Mouse (Mus musculus) c-Kit-negative CD71-positive TER-119-positive erythroid progenitor cells, embryonic 14.5 days (primary cell): ENCODE data around the gene Haghl.

Experiments
- DNase-seq: peaks from one replicate; pipeline ENCODE4 v3.0.0-alpha.2; 2013; ENCODE audit warnings: low read depth, low spot score

Haghl gene

DNA sequence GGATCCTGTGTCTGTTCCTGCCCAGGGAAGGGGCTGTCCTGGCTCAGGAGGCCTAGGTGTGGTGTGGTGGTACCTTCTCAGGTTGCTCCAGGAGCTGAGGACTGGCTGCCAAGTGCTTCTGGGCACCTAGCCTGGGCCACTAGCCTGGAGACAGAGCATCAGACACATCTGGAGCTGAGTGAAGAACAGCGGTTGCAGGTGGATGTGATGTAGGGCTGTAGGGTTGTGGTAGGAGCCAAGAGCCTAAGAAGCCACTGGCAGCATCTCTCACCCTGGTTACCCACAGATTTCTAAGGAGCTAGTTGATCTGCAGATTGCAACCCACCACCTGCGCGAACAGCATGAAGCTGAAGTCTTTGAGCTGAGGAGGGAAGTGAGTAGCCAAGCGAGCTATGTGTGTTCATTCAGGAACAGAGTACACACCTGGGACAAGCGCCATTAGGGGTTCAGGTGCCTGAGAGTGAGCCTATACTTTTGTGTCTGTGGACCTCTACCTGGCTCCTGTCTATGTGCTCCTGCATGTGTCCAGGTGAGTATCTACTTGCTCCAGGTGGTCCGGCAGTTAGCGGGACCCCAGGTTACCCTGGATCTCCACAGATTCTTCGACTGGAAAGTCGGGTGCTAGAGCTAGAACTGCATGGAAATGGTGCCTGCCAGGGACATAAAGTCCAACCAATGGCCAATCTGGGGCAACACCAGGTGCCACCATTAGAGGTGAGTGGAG, 1.5 kb upstream of the Haghl start:
- DNase-seq: no peak

DNA sequence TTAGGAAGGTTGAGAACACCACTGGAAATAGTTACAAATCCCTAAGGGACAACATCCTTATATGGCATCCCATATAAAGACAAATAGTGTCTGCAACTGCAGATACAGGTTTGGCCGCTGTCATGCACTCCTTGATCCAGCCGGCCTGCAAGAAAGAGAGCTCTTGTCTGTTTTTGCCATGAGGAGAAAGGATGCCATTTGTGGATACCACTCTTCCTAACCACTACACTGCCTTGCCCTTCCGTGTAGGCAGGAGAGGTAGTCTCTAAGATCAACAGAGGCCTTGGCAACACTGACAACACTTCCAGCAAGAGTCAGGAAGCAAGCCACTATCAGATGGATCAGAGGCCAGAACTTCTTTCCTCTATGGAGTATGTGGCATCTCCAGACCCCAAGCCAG, 807 bp upstream of the Haghl start, which contains the start of gene Ccdc78:
TSS of gene Ccdc78 (plus strand) at position 301 of the 400 bp plus-strand sequence.
- DNase-seq: no peak

DNA sequence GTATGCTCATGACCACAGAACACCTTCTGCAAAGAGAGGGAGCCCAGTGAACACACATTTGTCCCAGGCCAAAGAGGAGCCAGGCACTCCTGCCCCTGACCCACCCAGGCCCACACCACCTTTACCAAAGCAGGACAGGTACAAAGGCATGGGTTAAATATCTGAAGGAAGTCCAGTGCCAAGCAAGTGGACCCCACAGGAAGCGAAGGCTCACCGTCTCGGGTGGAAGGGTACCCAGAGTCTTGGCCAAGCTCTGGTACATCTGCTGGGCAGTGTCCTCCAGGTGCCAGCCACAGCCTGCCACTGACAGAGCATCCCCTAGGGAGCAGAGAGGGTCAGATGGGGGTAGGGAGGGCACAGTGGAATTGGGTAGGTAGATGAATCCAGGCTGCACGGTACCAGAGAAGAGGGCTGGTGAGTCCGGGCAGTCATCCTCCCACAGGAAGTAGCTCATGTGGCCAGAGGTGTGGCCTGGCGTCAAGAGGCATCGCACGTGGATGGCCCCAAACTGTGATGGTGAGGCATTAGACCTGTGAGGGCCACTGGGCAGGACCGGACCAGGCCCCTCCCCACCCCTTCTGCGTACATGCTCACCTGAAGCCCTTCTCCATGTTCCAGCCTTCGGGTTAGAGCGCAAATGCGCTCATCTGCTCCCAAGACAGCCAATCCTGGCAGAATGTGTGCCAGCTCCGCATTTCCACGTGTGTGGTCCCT, 1.5 kb downstream of the Haghl start:
- no peak for DNase-seq

DNA sequence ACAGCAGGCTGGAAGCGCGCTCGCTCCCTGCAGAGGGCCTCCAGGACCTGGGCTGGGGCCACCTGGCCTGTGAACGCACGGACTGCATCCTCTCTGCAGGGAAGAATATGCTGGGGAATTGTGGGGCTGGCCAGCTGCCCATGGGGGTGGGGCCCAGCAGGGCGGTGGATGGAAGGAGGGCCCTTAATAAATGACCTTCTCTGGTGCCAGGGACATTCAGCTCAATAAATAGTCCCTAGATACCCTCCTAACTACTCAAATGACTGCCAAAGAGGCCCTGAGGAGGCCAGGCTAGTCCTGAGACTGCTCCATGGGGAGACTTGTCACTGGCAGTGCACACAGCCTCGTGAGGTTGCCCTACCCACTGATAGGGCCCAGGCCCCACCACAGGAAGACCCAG, 2.4 kb downstream of the Haghl start:
- DNase-seq: no peak

DNA sequence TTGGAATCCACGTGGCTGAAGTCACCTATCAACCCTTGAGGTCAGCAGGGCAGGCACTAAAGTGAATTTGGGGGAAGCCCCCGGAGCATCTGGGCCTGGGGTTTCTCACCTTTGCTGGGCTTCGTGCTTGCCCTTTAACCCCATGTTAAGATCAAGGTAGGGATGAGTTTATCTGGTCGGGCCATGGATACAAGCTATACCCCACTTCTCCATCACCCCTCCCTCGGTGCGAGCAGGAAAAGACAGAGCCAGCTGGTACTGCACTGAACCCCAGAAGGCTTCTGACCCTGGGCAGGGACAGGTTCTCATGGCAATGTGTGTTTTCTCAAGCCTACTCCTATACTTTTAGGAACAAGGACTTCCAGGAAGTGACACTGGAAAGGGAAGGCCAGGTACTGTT, 4.1 kb downstream of the Haghl start:
- no peak for DNase-seq

DNA sequence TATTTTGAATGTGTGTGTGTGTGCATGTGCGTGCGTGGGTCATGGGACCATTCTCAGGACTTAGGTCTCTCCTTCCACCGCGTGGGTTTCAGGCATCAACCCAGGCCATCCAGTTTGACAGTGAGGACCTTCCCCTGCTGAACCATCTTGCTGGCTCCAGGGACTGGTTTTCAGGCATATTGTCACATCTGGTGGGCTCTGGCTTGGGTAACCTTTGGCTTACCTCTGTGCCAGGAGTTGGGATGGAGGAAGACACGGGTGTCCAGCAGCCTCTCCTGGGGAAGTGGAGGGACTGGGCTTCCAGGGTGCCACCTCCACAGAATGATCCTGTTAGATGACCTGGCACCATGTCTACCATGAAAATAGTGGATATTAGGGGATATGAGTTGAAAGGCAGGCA, 7.5 kb downstream of the Haghl start:
- no peak for DNase-seq

DNA sequence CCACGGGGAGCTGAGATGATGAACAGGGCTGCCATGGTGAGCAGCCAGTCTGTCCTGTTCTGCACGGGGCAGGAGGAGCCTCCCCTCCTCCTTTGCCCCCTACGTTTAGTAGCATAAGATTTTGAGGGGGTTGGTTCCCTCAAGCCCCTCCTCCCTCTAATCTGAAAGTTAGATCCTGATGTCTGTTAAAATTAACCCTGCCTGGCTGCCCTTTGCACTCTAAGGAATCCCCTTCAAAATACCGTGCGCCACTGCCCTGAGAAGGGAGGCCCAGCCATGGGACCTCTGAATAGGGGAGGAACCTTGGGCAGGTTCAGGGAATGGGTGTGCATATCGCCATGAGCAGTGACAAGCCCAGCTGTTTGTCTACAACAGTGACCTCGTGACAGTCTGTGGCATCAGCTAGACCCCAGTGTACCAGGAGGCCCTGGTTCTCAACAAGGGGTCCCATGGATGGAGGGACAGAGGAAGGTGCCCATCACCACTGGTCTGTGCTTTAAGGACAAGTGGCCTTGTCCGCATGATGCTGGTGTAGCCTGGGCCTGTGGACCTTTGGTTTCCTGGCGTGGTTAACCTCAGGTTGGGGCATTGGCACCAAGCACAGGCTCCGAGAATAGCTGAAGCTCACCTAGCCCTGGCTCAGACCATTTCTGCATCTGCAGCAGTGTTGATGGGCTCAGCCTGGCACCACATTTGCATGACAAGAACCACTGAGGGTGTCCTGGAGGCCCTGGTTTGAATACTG, 10.0 kb downstream of the Haghl start:
- DNase-seq: no peak

DNA sequence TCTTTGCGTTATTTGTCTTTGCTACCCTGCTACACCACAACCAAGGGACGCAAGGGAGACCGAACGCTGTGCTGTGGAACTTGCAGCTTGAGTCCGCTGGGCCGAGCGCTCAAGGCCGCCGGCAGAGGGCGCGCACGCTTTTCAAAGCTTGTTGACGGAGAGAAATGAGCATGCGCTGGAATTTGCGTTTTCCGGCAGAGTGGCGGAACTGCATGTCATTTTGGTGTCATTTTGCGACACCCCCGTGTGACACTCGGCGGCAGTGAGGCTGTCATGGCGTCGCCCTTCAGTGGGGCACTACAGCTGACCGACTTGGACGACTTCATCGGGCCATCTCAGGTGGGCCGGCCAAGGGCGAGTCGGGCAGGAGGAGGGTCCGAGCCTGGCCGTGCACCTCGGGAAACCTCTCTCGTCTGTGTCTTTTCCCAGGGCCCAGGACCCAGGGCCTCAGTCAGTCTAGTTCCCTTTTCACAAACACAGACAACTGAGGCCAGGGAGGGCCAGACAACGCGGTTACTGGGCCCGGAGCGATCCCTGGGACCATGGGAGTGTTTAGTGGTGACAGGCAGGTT, 11.8 kb downstream of the Haghl start, which contains the start of gene Narfl:
TSS of gene Narfl (plus strand) at position 228 of the 572 bp plus-strand sequence.
- DNase-seq: peak; percentile 97

DNA sequence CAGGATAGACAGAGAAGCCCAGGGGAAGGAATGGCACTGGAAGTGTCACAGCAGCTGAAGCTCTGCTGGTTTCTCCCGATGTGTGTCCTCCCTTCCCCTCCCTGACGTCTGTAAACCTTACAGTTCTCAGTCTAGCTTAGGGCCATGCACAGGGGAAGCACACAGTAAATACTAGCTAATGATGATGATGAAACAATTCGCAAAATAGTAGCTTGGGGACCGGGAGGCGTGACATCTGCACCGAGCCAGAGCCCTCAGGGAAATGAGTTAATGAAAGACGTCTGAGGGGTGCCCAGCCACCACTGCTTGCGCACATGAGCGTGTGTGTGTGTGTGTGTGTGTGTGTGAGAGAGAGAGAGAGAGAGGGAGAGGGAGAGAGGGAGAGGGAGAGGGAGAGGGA, 16.1 kb downstream of the Haghl start:
- DNase-seq: no peak

DNA sequence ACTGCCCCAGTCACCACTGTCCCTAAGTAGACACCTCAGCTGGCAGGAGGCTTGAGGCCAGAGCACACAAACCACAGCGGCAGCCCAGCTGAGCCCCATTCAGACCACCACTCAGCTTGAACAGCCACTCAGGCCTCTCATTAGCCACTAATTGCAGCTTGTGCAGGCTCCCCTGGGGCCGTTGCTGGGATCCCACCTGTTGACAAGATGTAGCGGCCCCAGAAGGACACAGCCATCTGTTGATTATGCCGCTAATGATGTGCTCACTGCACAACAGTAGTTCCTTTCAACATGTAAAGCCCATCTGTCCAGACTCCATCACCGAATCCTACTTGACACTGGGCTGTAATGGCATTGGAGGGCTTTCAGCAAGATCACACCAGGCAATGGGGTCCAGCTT, 19.6 kb downstream of the Haghl start:
- DNase-seq: no peak

DNA sequence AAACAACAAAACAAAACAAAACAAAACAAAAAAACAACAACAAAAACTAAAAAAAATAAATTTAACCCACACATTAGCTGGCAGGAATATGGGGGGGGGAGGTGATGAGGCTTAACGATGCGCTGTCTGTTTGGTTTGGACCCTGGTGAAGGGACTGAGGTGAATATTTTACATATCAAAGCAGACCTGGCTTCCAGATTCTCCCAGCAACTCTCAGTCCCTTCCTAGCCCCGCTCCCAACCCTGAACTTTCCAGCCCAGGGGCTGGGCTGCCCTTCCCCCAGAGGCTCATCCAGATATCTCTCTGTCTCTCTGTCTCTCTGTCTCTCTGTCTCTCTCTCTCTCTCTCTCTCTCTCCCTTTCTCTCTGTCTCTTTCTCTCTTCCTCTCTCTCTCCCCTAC, 22.9 kb downstream of the Haghl start:
- no peak for DNase-seq

DNA sequence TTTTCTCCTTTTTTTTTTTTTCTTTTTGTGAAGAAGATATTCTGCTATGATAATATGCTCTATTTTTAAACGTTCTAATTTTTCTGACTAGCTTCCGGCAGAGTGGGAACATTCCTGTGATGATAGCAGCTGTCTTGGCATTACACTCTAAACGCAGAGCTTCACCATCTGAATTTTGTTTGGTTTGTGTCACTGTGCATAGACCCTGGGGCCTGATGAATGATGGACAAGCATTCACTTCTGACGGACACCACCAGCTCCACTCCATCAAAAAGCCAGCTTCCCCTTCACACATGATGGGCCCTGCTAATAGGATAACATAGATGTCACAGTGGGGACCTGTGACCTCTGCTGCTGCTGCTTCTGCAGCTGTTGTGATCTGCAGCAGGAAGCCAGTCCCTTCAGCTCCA, 23.9 kb downstream of the Haghl start:
- no peak for DNase-seq

DNA sequence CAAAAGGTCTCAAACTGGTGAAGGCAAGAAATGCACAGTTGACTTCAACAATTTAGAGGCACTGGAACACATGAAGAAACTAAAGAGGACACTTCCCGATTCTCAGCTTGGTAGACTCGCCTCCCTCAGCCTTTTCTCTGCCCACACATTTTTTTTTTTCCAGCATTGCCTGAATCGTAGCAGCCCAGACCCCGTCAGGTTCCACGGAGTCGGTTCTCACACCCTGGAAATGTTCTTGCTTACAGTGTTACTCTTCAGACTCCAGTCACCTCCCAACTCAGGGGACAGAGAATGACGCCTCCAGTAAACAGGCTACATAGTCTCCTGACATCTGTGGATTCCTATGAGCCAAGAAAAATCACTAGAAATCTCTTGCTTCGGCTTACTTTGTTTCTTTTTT, 25.3 kb downstream of the Haghl start:
- no peak for DNase-seq

DNA sequence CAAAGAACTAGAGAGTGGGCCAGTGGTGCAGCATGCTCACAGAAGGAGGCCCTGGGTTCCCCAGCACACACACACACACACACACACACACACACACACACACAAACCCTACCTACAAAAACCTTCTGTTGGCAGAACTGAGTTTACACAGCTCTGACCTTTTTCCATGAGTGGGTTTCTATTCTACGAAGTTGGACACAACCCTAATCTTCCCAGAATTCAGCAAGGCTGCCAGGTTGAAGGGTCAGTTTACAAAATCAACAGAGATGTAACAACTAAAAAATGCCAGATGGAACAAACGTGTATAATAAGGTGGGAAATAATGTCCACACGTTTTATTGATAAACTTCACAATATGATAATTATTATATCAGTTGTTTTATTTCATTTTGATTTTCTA, 27.8 kb downstream of the Haghl start:
- no peak for DNase-seq

DNA sequence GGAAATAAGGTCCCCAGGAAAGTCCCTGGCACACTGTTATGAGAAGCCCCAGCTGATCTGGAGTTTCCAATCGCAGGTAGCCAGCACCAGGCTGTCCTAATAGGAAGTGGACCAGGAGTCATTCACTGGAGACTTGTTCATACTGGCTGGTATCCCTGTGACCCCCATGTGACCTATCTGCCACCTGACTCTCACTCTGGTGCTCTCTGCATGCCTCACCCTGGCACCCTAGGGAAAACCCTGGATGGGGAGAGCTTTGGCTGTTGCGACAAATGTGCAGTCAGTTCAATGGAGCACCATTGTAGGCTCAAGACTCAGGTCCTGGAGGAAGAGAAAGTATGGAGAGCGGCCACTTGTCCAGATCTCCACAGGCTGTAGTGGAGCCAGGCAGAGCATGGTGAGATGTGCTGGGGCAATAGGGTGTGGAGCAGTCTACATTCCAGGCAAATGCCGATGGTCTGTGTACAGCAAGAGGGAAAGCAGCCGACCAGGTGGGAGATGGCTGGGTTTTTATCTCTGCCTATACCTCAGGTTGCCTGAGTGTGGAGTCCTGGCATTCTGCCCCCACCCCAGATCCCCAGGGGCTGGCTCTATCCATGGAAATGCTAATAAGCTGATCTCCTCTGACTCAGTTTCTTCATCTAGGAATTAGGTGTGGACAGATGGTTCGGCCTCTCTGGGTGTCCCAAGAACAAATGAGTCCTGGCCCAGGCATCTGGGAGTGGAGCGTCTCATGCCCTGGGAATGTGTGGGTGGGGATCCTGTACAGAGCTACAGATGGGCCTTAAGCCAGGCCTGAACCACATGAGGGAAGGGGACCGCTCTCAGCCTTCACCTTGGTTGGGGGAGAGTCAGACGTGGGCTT, 28.9 kb downstream of the Haghl start:
- DNase-seq: no peak

DNA sequence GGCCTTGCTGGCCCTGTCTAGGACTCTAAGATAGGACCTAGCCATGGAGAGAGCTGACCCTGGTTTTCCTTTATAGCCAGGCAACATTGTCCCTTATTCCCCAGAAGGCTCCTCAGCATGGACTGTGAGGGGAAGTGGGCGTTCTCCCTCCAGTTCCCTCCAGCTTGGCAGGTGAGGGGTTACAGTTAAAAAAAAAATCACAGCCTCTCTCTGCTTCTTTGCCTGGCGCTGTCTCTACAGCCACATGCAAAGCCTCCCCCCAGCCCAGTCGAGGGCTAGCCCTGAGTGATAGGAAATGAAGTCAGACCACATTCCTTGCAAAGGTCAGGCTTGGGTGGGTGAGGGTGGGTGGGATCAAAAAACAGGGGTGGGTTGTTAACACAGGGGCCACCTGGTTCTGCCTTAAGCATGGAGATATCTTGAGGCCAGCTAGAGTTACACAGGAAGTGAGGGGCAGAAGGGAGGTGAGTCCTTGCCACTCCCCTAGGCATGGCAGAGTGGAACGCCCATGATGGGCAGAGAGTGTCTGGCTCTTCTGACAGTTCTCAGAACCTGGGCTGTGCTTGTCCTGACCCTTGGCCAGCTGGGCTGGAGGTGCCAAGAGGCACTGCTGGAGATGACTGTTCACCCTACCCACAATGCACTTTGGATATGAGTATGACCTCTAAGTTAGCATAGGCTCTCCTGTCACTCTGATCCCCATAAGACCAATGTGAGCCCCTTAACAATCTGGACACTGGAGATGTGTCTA, 29.7 kb downstream of the Haghl start:
- DNase-seq: no peak

DNA sequence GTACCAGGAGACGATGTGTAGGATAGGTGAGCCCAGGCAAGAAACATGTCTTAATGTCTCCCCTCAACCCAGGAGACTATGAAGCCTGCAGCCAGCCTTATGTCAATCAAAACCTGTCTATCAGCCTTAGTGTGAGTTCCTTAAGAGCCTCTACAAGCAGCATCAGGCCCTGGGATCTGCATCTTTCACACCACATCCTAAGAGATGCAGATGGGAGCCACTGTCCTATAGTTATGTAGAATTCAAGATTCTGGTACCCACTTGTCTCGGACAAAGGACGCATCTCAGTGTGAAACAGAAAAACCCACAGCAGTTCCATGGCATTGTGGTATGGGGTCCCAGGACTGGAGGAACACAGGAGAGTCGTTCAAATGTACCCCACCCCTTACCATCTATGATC, 30.4 kb downstream of the Haghl start:
- DNase-seq: no peak

DNA sequence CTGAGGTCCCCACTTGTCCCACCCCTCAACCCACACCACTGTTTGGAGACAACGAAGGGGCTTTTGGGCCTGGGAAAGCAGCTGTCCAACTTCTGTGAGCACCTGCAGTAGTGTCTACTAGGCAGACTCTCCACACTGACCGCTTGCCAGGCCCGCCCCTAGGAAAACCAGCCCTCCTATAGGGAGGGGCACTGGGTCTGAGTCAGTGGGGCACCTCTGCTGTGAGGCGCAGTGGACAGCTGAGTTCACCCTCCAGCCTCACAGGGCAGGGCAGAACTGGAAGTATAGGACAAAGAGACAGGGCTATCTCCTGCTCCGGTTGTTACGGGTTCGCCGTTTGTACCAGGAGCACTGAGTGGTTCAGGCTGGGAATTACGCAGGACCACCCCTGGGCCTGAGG, 31.2 kb downstream of the Haghl start, which contains the start of gene Msln:
TSS of gene Msln (minus strand) at position 138 of the 400 bp plus-strand sequence.
- no peak for DNase-seq

DNA sequence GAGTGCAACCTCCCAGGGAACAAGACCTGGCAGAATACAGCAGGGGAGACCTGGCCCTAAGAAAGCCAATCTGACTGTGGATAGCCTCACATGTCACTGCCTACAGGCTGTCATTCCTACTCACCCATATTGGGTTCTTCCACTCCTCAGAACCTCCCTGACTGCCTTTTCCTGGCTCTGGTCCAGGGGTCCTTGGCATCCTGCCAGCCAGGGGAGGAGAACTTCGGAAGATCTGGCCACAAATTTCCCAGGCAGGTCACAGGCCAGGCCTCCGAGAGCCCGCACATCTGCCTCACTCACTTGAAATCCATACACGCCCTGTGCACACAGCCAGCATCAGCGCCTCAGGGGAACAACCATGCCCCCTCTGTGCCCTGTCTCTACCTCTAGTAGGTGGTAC, 34.0 kb downstream of the Haghl start:
- DNase-seq: no peak

DNA sequence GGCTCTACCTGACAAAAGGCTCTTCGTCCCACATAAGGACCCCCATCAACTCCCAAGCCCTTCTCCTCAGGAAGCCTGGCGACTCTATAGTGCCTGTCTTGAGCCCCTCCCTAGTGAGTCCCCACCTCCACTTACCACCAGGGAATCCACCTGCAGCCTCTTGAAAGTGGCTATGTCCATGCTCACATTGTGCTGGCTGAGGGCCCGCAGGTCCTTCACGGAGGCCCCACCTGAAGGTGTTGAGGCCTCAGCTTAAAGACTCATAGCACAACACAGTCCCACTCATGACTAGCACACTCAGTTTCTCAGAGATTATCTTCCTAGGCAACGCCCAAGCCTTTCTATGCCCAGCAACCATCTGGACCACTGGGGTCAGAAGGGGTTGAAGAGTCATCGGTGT, 36.2 kb downstream of the Haghl start:
- no peak for DNase-seq
